Mouse (Mus musculus) lung, adult 2 months (tissue): Measurements from ENCODE around the gene Tmem80.

Experiments
- CTCF ChIP-seq: fragments of 200-500 bp; IDR thresholded peaks from 2 replicates; pipeline ENCODE4 v1.5.1; 2011; ENCODE audit warnings: mild to moderate bottlenecking, low read length, control low read depth; ENCODE audit not compliant: insufficient read depth
- POLR2A ChIP-seq: fragments of 200-500 bp; IDR thresholded peaks from 2 replicates; pipeline ENCODE4 v1.6.1; 2011; ENCODE audit warnings: low read depth, mild to moderate bottlenecking, control low read depth, low read length, borderline replicate concordance; ENCODE audit errors: extremely low read depth

GRCm38 (mm10) chr7:141344787-141345186 is 17.2 kb downstream of the Tmem80 start:
- TF ChIP-seq CTCF = no peak
- no peak for TF ChIP-seq POLR2A
